Mouse (Mus musculus) MEL (cell line): Measurements from ENCODE around the gene Rtn4rl1.

Experiments used
- CTCF ChIP-seq, 3 experiments: IDR thresholded peaks in 2 of 3; conservative IDR thresholded peaks in 1 of 3; 2 replicates each; pipeline ENCODE4 v1.5.1; 2011 to 2012; ENCODE audit warnings: low read length in 3 of 3, low read depth in 2 of 3, mild to moderate bottlenecking in 2 of 3, improper control_type of control experiment in 1 of 3, inconsistent platforms in 1 of 3, mixed read lengths in 1 of 3, moderate library complexity in 1 of 3; ENCODE audit not compliant: control insufficient read depth in 1 of 3, insufficient read depth in 1 of 3, poor library complexity in 1 of 3, severe bottlenecking in 1 of 3
- ELF1 ChIP-seq: IDR thresholded peaks from 2 replicates; pipeline ENCODE4 v1.6.1; 2014; ENCODE audit warnings: low read depth, mild to moderate bottlenecking, inconsistent platforms, low read length, improper control_type of control experiment, moderate library complexity
- POLR2AphosphoS5 ChIP-seq: IDR thresholded peaks from 2 replicates; pipeline ENCODE4 v1.6.1; 2012; ENCODE audit warnings: low read depth, borderline replicate concordance, mild to moderate bottlenecking, inconsistent platforms, low read length, moderate library complexity, mixed read lengths

GRCm38 (mm10) chr11:75166193-75166842 is 27.3 kb upstream of the Rtn4rl1 start:
- TF ChIP-seq CTCF (IDR thresholded peaks at IDR 0.05 in 2 of 3, conservative IDR thresholded peaks at IDR 0.05 in 1 of 3; ENCODE audit: control insufficient read depth in 1 of 3, insufficient read depth in 1 of 3, low read depth in 2 of 3, low read length in 3 of 3, poor library complexity in 1 of 3, severe bottlenecking in 1 of 3) (no peak), POLR2AphosphoS5 (no peak), ELF1 (no peak)
